Mouse (Mus musculus) left cerebral cortex, postnatal 14 days (tissue): ENCODE measurements around the gene Hdac9. TPM values are rescaled to one million over a fixed set of nuclear protein-coding genes. Genes with fewer than 3 reads are reported as not detected.

Experiments
- DNase-seq, 2 experiments: peaks; one replicate each; pipeline ENCODE4 v3.0.0; 2021 to 2022; ENCODE audit warnings: low spot score in 2 of 2, mixed read lengths in 1 of 2
- intact Hi-C: fragments of 180-260 bp; cut with DNase I; formaldehyde crosslinking; loops from one replicate; pipeline ENCODE4 v1.15.1; 2025
- total RNA-seq, 2 experiments: library from RNA; stranded (reverse); gene quantifications; 2 replicates each; pipeline ENCODE4 v1.2.3; 2021

Hdac9 gene
- total RNA-seq, 2 experiments from 2014 or later = 58.3 to 62.2 TPM

DNA sequence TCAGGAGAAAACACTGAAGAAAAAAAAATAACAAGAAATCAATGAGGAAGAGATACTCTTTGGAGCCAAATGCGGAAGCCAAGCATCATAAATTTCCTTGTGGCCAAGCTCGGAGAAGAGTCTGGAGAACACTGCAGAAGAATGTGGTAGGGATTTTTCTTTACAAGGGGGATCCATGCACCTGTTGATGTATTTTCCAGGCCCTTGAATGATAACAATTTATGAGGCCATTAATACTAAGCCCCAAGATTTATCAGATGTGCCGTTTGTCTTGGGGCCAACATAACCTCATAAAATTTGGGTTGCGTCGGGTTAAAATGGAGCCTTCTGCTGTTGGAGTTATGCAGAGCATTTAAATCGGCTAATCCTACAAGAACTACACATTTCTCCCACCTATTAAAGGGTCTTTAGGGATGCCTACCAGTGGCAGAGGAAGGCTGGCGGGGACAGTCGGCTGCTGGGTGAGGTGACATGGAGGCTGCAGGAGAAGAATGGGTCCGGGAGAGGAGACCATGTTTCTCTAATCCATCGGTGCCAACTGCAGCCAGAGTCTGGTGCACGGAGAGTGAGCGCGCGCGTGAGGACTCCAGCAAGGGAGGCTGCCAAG, 604.7 kb downstream of the Hdac9 start:
- intact Hi-C loops = no loop called here
- DNase-seq = no peak

DNA sequence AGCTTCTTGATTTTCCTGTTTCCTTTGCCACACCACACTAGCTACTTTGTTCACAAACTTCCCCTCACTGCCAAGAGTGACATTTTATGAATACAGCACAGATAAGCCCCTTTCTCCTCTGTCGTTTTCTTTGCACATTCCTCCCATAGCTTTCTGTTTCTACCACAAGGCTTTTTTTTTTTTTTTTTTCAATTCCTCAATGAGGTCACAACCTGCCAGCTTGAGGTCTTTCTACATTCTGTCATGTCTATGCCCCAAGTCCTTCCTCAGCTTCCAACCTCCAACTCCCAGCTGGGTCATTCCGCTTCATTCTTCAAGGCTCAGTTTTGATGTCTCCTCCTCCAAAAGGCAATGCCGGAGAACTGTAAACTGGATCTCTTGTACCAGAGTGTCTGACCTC, 611.4 kb downstream of the Hdac9 start:
- no peak for DNase-seq
- intact Hi-C loops = no loop called here

DNA sequence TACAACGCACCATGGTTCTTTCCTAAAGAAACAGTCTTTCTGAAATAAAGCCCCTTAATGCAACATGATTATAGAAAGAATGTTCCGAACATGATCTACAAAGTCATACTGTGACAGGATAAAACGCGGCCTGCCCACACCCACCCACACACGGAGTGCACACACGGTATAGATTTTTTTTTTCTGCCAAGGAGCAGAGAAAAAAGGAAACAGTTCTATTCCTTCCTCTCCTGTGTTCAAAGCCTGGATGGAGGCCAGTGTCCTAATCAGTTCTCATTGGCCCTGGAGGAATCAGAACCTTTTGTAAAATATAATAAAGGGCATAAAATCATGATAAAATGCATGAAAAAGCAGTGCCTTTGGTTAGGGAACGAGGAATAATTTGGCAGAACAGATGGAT, 624.5 kb downstream of the Hdac9 start:
- no peak for DNase-seq
- intact Hi-C loops = no loop called here

DNA sequence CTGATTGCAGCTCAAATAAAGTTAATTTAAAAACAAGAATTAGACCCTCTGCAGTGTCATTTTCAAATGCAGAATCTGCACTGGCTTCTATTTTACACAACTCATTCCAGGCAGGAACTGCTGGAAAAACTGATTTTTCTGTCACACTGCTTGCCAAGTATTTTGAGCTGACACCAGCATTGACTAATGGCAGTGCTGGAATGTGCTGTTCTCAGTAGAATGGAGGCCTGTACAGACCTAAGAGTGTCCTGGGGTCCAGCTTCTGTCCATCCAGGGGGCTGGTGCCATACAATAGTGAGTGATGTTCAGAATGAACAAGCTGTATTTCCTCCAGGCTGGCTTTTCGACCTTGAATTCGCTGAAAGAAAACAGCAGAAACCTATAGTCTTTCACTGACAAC, 629.7 kb downstream of the Hdac9 start:
- no peak for DNase-seq
- intact Hi-C loops = no loop called here

DNA sequence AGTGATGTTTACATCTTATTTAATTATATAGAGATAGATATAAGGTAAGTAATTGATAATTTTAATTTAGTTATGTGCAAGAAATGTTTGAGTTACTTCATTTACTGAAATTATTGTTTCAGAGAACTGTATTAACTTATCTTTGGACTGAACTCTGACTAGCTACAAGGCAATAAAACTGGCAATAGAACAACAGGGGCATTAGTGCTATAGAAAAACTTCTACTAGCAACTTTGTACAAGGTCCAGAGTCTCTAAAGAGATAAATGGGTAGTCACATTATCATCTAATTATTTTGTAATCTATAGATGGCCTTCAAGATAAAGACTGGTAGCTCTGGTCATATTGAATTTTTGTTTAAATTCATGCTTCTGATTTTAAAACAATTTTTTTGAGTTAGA, 632.0 kb downstream of the Hdac9 start:
- intact Hi-C loops = no loop called here
- no peak for DNase-seq

DNA sequence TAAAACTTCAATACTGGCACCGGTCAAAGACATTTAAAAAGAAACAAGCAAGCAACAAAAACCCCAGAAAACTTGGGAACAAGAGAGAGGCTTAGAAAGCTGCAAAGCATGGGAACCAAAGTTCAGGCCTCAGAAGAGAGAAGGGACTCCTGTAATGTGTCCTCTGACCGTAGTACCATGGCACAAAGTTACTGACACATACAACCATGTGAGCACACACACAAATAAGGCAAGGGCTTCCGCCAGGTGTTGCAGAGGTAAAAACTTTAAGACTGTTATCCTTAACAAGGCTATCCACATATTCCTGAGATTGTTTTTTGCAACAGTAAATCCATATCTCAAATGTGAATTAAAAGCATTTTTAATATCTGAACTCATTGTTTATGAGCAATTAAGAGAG, 632.5 kb downstream of the Hdac9 start:
- intact Hi-C loops = no loop called here
- DNase-seq = no peak

DNA sequence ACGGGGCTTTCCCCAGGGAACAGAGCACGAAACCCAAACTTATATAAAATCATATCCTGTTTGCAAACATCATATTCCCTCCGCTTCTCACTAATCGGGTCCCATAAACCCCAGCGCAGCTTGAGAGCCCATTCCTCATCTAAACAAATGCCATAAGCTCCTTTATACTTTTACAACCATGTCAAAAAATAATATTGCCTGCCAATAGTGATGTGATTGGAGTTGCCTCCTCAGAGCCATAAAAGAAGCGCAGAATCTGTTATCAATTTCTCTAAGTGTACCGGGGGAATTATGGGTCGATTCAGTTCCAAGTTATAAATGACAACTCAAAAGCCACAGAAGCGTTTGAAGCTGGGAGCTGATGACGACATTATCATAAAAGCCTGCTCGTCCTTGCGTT, 638.1 kb downstream of the Hdac9 start:
- DNase-seq = no peak
- intact Hi-C loops = no loop called here

DNA sequence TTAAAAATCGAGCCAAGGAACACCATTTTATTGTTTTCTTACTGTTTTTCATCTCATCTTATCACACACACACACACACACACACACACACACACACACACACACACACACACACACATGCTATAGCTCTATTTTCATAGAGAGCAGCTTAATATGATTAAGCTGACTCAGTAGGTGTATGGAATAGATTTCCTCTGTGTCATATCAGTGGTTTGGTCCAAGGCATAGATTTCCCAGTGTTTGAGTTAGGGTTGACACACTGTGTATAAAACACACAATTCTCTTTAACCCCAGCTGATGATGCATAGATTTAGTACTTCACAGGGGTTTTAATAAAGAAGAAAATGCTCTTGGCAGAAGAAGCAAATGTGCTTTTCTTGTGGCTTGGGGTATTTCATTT, 643.1 kb downstream of the Hdac9 start:
- intact Hi-C loops = no loop called here
- DNase-seq = no peak

DNA sequence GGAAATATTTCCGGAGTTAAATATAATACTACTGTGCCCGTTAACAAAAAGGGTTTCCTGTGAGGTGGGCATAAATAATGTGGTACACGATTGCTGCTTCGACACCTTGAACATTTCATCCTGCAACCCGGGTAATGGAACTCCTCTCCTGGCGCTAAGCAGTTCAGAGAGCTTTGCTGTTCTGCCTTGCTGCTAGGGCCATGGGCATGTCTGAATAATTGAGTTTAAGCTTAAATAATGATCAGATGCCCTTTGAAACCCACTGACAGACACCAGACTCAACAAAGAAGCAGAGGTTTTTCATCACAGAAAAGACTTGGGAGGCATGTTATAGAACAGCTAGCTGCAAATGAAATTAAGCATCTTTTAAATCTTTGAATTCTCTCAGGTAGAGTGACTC, 646.8 kb downstream of the Hdac9 start:
- intact Hi-C loops = no loop called here
- DNase-seq = no peak

DNA sequence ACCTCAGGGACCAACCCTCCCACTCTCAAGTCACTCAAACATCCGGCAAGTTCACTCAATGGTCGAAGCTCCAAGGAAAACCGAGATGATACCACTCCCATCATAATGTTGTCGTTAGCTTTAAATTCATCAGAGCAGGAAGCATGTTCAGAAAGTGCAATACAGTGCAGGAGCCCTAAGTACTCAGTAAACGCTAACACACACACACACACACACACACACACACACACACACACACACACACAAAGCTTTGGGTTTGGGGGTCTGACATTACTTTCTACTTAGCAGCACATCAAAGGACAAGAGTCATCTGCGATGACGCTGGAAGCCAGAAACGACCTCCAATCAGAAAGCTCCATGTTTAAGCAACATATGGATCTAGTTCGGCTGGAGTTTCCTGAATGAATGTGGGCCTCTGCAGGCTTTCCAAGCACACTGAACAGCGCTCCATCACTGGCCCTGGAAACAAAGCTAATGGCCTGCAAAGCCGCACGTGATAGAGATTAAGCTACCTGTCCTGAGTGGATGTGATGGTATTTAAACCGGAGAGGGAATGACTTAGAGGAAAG, 647.3 kb downstream of the Hdac9 start:
- intact Hi-C loops = no loop called here
- DNase-seq = no peak

DNA sequence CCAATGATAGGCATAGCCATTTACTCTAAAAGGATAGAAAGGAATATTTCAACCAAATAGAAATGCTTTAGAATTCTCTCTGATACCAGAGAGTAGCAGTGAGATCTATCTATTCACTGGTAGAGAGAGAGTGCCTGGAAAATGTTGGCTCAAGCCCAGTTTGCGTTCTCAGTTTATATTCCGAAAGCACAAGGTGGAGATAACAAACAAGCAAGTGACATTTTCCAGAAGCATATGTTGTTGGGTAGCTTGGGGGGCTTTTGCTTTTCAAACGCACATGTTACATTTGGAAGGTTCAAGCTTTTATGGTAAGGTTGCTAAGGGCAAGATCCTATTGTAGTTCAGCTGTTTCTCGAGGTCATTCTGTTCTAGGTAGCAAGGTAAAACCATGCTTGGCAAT, 657.2 kb downstream of the Hdac9 start:
- intact Hi-C loops = no loop called here
- no peak for DNase-seq

DNA sequence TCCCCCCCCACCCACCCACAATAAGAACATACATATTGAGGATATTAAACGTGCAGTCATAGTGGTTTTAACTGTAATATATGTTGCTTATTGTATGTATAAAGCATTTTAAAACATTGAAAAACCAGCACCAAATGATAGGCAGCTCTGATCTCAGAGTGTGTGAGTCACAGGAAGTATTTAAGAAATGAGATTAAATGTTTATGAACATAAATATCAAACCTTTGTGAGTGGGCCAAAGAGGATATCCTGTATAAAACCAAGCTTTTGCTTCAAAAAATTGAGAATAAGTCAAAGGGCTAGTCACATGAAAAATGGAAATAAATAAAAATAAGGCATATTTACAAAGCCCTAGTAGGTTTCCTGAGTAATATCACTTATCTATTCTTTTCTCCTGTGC, 667.7 kb downstream of the Hdac9 start:
- DNase-seq = no peak
- intact Hi-C loops = no loop called here

DNA sequence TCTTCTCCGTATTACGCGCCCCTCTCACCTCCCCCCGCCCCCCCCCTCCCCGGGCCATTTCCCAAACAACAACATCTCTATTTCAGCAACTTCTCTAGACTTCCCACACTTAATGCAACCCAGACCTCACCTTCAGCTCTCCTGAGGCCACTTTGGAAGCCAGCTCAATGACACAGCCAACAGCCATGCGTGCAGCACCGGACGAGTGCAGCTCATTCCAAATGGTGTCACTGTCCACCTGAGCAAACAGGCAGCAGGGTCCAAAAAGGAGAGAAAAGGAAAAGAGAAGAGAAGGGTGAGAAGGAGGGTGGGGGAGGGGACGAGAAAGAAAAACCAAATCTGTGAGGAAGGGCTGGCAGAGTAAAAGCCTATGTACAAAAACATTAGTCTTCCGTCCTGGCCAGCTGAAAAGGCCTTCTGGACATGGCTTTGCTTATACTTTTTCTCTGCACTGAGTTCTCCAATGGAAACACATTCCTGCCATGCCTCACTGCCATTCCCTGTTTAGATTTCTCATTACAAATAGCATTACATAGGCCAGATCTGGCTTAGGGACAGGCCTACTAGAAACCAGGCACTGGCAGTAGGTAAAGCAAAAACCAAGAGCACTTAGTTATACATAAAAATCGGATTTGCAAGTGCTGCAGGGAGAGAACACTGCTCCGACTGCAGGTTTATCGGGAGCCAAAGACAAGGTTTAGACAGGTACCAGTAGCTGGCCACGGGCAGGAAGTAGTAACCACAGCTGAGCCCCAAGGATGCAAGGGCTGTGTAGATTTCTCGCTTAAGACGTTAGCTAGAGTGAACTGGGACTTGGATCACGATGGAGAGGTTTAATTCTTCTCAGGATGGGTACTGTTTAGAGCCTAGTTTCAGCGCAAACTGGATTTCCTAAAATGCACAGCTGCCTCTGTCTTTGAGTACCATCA, 668.4 kb downstream of the Hdac9 start:
- DNase-seq = no peak
- intact Hi-C loops = no loop called here

DNA sequence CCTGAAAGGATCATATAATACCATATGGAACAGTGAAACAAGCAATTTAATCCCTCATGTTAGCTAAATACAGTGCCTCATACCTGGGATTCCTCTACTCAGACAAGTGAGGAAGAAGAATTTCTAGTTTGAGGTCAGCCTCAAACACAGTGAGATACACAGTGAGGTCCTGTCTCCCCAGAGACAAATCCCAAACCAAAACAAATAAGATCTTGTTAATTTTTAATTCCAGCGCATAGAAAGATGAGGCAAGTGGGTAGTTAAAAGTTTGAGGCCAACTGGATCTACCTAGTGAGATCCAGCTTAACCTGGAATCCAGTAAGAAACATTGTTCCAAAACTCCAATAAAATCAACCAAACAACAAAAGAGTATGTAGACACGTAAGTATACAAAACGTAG, 678.1 kb downstream of the Hdac9 start:
- intact Hi-C loops = no loop called here

DNA sequence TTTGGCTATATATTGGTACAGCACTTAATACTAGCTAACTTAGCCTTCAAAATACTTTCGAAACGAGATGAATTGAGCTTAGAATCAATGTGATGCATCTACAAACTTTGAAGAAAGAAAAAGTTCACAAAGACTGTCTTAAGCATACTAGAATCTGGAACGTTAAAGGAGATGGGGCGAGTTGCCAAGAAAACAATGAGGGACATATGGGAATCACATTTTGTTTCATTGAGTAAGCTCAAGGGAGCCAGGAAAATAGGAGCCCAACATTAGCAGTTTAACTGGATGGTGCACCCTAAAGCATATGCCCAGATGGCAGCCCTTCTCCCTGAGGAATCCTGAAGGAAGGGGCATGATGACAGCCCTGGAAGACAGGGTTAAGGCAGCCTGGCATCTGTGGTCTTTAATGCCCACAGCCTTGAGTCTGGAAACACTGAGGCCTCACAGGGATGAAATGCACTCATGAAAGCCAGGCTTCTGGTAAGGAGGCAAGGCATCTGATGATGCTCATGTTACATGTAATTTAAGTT, 685.2 kb downstream of the Hdac9 start:
- intact Hi-C loops = no loop called here
- DNase-seq = peak; percentile 5 to 15

More for the DNA sequence above, 678.1 kb downstream of the Hdac9 start:
- no peak for DNase-seq

DNA sequence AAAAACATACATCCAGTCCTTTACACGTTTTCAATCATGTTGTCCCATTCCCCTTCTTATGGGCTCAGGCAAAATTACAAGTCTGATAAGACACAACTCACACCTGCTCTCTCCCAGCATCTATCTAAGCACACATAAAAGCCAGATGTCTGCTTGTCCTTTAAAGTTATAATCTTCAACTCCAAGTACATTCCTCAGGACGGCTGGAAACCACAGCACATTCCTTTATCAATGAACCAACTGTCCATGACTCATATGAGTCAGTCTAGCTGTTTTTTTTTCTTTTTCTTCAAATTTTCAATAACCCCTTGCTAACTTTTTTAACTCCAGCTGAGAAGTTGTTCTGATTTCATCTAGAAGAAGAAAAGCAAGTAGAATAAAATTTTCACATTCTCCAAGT, 692.4 kb downstream of the Hdac9 start:
- DNase-seq = no peak
- intact Hi-C loops = no loop called here

DNA sequence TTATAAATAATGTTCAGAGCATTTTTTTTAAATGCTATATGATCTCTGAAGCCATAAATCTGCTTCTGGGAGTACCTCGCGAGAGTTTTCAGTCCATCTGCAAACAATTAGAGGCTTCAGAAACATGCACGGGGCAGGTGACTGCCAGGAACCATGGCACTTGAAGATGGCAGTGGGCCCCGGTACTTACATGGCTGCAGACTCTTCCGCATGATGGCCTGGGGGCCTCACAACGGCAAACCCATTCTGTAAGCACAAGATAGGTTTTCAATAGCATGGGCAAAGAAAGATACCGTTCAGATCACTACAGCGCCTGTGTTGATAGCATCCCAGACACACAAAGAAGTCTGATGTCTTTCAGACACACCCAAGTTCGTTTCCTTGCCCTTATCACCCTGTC, 695.9 kb downstream of the Hdac9 start:
- intact Hi-C loops = no loop called here
- no peak for DNase-seq

DNA sequence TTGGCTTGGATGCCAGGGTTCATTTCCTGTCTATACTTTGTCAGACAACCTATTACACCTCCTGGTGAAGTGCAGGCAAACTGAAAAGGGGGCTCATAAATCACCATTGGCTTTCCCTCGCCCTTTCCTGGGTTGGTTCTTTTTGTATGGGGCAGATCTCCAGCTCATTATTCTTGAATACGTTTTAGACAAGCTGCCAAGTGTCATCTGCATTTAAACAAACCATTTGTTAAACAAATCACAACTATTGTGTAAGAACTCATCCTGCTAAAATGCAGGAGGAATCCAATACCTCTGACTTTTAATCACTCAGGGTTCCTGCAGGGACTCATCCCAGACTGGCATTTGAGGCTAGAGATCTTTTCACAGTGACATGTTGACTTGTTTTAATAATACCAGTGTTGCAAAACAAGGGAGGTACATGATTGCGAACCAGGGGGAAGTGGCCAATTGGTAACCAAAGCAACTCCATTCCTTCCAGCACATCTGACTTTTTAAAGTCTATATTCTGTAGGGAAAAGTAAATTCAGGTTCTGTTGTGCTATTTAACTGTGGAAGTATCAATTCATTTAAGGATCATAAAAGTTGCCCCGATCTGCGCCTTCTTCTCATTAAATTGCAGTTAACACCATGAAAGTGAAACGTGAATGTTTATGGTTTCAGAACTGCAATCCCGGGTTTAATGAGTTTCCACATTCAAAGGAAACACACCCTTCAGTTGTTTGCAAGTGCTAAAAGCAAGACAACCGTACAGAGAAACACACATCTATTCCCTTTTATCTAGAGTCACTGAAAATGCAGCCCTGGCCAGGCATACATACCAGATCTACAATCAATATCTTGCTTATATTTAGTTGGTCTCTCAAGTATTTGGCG, 696.6 kb downstream of the Hdac9 start:
- intact Hi-C loops = no loop called here
- DNase-seq = no peak

DNA sequence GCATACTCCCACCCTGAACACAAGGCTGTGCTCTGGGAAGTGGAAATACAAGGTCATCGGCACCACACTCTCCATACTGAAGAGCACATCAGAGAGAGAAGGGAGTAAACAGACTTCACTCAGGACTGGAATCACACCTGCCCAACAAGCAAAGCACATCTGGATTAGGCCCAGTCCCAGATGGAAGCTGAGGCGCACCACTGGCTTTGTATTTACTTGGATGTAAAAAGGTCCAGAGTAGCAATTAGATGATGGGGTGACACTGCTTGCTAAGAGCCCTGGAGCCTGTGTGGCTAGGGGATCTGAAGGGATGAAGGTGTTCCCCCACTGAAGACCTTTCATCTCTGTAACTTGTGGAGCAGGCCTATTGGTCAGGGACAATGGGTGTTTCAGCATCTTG, 698.3 kb downstream of the Hdac9 start:
- intact Hi-C loops = no loop called here
- no peak for DNase-seq
